Mouse (Mus musculus): ENCODE measurements around the gene Frzb.

DNA sequence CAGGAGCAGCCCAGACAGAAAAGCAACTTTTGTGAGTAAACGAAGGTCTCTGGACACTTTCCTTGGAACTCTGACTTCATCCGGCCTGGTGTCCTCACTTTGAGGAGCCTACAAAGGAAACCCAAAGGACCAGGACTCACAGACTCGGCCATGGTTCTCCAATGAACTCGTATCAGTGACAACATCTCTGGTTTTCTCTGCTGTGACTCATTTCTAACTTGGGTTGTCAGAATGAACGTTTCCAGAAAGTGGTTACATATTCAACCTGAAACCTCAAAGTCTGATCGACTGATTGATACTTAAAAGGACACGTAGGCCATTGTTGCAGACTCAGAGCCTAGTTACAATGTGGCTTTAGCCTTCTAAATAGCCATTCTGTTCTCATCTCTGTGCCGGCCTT, 14.4 kb upstream of the Frzb start:
- TF ChIP-seq POLR2A (IDR thresholded peaks at IDR 0.05; ENCODE audit: insufficient read depth, low read length) (no peak), CTCF (IDR thresholded peaks at IDR 0.05; ENCODE audit: low read depth, low read length) (no peak), EP300 (IDR thresholded peaks at IDR 0.05; ENCODE audit: insufficient read depth, low read depth, low read length) (no peak)
